Mouse (Mus musculus): ENCODE data around the gene Clec9a. TPM values are rescaled to one million over a fixed set of nuclear protein-coding genes. Genes with fewer than 3 reads are reported as not detected.

The Clec9a gene
- polyA plus RNA-seq, 1 experiment: not detected

GRCm38 (mm10) chr6:129451411-129452039 is 42.9 kb downstream of the Clec9a start, which contains the start of gene Clec1a:
TSS of gene Clec1a (minus strand) at chr6:129452000.
- TF ChIP-seq CTCF (IDR thresholded peaks at IDR 0.05; ENCODE audit: borderline replicate concordance, insufficient read depth, low read length) (no peak), POLR2A (IDR thresholded peaks at IDR 0.05; ENCODE audit: low read depth, low read length) (no peak)
- Histone ChIP-seq H3K27ac (ENCODE audit: insufficient read depth, low read length) (no peak within 1 kb of the TSS), H3K4me3 (ENCODE audit: insufficient read depth, low read length) (no peak within 1 kb of the TSS)

GRCm38 (mm10) chr6:129471386-129471785 is 62.7 kb downstream of the Clec9a start:
- TF ChIP-seq POLR2A (IDR thresholded peaks at IDR 0.05; ENCODE audit: low read depth, low read length): no peak
- TF ChIP-seq CTCF (IDR thresholded peaks at IDR 0.05; ENCODE audit: borderline replicate concordance, insufficient read depth, low read length): no peak
- H3K4me3 ChIP-seq (ENCODE audit: insufficient read depth, low read length): no peak overlapping the region
- peaks cover 2% of the 10 kb centered on the region; the same call in 1 of the 2 replicates for H3K4me1 ChIP-seq (ENCODE audit: control insufficient read depth, insufficient read depth, low read length)
- H3K27ac ChIP-seq (ENCODE audit: insufficient read depth, low read length): no peak overlapping the region

More at GRCm38 (mm10) chr6:129451411-129452039, 42.9 kb downstream of the Clec9a start, which contains the start of gene Clec1a:
- H3K4me1 ChIP-seq (ENCODE audit: control insufficient read depth, insufficient read depth, low read length): peaks cover 11% of the 10 kb centered on the region

GRCm38 (mm10) chr6:129472627-129473026 is 64.0 kb downstream of the Clec9a start:
- no peak overlapping the region for H3K4me3 ChIP-seq (ENCODE audit: insufficient read depth, low read length)
- no peak overlapping the region for H3K27ac ChIP-seq (ENCODE audit: insufficient read depth, low read length)
- peaks cover 3% of the 10 kb centered on the region; the same call in 1 of the 2 replicates for H3K4me1 ChIP-seq (ENCODE audit: control insufficient read depth, insufficient read depth, low read length)
- TF ChIP-seq POLR2A (IDR thresholded peaks at IDR 0.05; ENCODE audit: low read depth, low read length) (no peak), CTCF (IDR thresholded peaks at IDR 0.05; ENCODE audit: borderline replicate concordance, insufficient read depth, low read length) (no peak)

Other genes with a start within 250 kb of the Clec9a start
- gene Clec2d, start 228.2 kb upstream of the Clec9a start, polyA plus RNA-seq (2011; ENCODE audit: insufficient read length, low read depth, missing spikeins): 45.1 and 55.3 TPM in 2 replicates
- gene Cd69, start 133.4 kb upstream of the Clec9a start, polyA plus RNA-seq (2011; ENCODE audit: insufficient read length, low read depth, missing spikeins): not detected in 2 replicates
- gene 4922502D21Rik, start 77.1 kb upstream of the Clec9a start, polyA plus RNA-seq (2011; ENCODE audit: insufficient read length, low read depth, missing spikeins): not detected in 2 replicates
- 0.61 TPM in 1 of 2 replicates, not detected in the other for gene Clec12a, start 66.2 kb upstream of the Clec9a start, polyA plus RNA-seq (2011; ENCODE audit: insufficient read length, low read depth, missing spikeins)
- gene Clec12b, start 23.0 kb upstream of the Clec9a start, polyA plus RNA-seq (2011; ENCODE audit: insufficient read length, low read depth, missing spikeins): not detected in 2 replicates
- not detected in 2 replicates for gene Clec1b, start 11.6 kb upstream of the Clec9a start, polyA plus RNA-seq (2011; ENCODE audit: insufficient read length, low read depth, missing spikeins)
- 0.52 and 0.54 TPM in 2 replicates for gene Clec1a, start 43.1 kb downstream of the Clec9a start, polyA plus RNA-seq (2011; ENCODE audit: insufficient read length, low read depth, missing spikeins)
- 2.9 and 10.2 TPM in 2 replicates for gene Olr1, start 98.3 kb downstream of the Clec9a start, polyA plus RNA-seq (2011; ENCODE audit: insufficient read length, low read depth, missing spikeins)
- gene Tmem52b, start 103.7 kb downstream of the Clec9a start, polyA plus RNA-seq (2011; ENCODE audit: insufficient read length, low read depth, missing spikeins): 0.48 TPM in 1 of 2 replicates, not detected in the other
- 92.0 and 113 TPM in 2 replicates for gene Gabarapl1, start 124.3 kb downstream of the Clec9a start, polyA plus RNA-seq (2011; ENCODE audit: insufficient read length, low read depth, missing spikeins)
- gene Klre1, start 169.0 kb downstream of the Clec9a start, polyA plus RNA-seq (2011; ENCODE audit: insufficient read length, low read depth, missing spikeins): not detected in 2 replicates
- gene Klrd1, start 182.9 kb downstream of the Clec9a start, polyA plus RNA-seq (2011; ENCODE audit: insufficient read length, low read depth, missing spikeins): not detected in 2 replicates
- gene Klrk1, start 215.0 kb downstream of the Clec9a start, polyA plus RNA-seq (2011; ENCODE audit: insufficient read length, low read depth, missing spikeins): not detected in 2 replicates
- gene Klrc3, start 234.5 kb downstream of the Clec9a start, polyA plus RNA-seq (2011; ENCODE audit: insufficient read length, low read depth, missing spikeins): not detected in 2 replicates